Mouse (Mus musculus) adrenal gland, postnatal 36 days (tissue): ENCODE results near the gene Srek1ip1. TPM values are rescaled to one million over a fixed set of nuclear protein-coding genes. Genes with fewer than 3 reads are reported as not detected.

Experiments used
- DNase-seq, 2 experiments: peaks; one replicate each; pipeline ENCODE4 v3.0.0; 2021; ENCODE audit warnings: mixed read lengths in 1 of 2
- total RNA-seq, 2 experiments: library from RNA; stranded (reverse); gene quantifications; 2 replicates each; pipeline ENCODE4 v1.2.3; 2021

The Srek1ip1 gene
- total RNA-seq, 2 experiments from 2014 or later = 19.3 to 19.6 TPM

DNA sequence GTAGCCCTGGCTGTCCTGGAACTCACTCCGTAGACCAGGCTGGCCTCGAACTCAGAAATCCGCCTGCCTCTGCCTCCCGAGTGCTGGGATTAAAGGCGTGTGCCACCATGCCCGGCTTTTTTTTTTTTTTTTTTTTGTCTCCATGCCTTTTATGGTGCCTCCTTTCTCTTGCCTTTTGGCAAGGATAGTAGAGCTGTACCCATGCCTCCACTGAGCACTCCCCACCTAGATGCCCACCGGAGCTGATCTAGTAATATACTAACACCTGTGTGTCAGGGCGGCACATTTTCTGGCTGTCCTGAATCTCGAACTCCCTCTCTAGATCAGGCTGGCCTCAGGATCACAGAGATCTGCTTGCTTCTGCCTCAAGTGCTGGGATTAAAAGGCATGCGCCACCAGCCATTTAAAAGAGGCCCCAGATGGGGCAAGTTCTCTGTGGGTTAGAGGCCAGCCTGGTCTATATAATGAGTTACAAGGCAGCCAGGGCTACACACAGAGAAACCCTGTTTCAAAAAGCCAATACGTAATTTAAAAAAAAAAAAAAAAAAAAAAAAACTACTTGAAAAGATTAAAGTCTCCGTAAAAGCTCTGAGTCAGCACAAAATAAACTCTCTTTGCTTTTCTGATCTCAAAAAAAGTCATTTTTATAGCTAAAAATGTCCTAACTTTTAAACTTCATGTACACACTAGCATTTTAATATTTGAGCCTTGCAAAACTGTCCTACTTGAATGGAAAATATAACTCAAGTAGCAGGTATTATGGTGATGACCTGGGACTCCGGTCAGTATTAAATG, 51.2 kb downstream of the Srek1ip1 start:
- DNase-seq = no peak

DNA sequence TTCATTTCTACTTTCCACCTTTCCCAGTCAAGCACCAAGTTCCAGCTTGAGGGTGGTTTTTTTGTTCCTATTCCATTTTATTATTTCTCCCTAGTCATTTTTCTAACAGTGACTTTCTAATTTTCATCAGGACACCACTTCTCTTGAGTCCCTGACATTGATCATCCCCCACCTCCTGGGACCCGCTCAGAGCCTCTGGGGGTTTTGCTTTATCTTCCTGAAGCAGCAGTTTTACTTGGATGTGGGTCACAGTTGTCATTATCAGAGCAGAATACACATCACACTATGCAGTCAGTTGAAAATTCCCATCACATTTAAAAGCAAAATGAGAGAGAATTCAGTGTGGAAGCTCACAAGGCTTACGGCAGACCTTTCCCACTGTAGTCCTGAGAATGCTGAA, 61.4 kb downstream of the Srek1ip1 start:
- no peak for DNase-seq

DNA sequence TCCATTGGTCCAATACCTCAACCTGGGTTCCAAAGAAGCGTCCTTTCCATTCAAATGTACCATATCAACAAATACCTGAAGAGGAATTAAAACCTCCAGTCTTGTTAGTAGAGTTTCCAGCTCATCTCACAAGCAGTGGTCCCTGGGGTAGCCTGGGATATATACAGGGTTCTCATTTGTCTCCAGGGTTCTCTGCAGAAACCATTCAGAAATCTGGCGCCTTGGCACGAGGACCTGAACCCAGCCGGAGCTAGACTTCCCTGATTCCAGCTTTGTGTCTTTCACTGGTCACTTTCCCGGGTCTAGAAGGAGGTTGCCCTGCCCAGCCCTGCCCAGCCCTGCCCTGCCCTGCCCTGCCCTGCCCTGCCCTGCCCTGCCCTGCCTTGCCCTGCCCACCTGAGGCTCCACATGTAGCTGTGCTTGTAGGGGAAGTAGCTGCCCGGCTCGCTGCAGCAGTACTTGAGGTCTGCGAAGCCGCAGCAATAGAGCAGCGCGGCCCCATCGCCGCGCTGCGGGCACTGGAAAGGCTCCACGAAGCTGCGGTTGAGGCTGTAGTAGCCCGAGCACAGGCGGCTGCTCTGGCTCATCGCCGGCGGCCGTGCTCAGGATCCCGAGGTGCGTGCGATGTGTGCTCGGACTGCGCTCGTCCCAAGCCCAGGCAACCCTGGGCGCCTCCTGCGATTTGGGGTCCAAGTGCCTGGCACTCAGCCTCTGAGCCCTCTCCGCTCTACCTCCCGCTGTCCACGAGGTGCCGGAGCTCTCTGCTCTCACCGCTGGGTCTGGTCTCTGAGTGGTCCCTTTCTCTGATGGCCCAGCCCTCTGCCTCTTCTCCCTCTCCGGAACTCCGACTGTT, 71.1 kb downstream of the Srek1ip1 start, which contains the start of gene Shisal2b:
TSS of gene Shisal2b (minus strand) at position 767 of the 853 bp plus-strand sequence.
- peak; percentile 50 to 55 for DNase-seq

DNA sequence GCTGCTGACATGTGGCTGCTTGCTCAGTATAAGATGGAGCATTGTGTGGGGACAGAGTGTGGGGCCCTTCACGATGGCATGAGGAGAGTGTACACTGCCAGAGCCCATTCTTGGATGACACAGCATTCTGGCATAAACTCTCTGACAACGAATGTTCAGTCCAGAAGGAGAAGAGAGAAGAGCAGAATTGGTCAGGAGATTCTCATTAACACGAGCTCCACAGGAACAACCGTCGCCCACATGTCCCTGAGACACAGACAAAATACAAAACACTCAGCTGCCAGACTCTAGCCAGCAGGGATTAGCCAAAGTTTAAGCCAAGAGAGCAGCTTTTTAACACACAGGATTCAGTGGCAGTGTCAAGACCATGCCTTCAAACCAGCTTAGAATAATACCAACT, 74.4 kb downstream of the Srek1ip1 start:
- no peak for DNase-seq

DNA sequence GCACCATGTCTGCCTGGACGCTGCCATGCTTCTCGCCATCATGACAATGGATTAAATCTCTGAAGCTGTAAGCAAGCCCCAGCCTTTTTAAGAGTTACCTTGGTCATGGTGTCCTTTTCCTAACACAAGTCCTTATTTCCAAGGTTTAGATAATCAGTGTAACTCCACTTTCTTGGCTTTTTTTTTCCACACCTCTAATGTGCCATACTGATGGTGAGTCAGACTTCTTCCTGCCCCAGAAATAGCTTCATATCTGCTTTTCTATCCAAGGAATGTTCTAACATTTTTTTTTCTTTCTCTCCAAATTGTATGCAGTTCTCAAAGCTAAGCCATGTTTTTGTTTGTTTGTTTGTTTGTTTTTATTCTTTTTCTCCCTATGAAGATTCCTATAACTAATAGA, 77.6 kb downstream of the Srek1ip1 start:
- no peak for DNase-seq

DNA sequence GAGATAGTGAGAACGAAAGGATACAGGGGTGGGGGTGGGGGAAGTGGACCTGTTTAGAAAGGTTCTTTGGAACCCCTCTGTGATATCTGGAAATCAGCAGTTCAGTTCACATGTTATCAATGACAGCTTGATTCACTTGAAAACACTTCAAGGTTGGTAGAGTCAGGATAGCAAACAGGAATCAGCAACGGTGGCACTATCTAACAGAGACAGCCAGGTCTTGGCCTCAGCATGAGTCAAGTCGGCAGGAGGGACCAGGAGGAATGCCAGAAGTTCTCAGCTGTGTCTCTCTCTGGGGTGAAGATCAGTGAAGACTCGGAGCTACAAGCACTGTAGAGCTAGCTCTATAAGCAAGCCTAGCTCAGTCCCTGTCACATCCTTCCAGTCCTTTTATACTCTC, 86.2 kb downstream of the Srek1ip1 start:
- no peak for DNase-seq

DNA sequence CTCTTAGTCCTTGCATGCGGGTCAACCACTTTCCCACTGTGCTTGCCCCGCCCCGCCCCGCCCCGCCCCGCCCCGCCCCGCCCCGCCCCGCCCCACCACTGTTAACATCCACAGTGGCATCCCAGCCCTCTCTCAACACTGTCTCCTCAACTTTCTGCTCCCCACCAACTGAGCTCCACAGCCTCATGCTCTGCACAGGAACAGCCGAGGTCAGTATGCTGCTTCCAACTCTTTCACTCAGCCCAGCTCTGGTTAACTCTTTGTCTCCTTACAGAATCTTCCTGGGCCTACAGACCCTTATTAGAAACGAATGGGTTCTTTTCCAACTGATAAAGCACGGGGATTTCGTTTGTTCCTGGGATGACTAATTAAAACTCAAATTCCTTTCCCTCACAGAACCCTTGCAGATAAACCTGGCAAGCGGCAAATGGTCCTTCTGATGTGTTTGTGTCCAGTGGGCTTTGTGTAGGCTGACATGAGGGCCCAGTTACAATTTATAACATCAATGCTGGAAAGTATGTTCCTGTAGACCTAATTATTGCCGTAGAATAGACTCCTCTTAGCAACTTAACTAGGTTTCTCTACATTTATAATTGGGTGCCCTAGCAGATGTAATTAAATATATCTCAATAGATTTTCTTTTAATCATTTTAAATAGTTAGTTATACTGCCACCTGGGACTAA, 91.4 kb downstream of the Srek1ip1 start:
- no peak for DNase-seq

GRCm38 (mm10) chr13:104886308-104887032, 94.2 kb downstream of the Srek1ip1 start:
- no peak for DNase-seq

Other genes with a start within 250 kb of the Srek1ip1 start
- gene Cwc27, start 24.7 kb downstream of the Srek1ip1 start, total RNA-seq = 10 to 100 TPM; 12.6 to 20.0 TPM
- gene Shisal2b, start 71.4 kb downstream of the Srek1ip1 start, total RNA-seq = not detected